ENCODE assay signal across 12 mouse cellular contexts in the genomic region with DNA sequence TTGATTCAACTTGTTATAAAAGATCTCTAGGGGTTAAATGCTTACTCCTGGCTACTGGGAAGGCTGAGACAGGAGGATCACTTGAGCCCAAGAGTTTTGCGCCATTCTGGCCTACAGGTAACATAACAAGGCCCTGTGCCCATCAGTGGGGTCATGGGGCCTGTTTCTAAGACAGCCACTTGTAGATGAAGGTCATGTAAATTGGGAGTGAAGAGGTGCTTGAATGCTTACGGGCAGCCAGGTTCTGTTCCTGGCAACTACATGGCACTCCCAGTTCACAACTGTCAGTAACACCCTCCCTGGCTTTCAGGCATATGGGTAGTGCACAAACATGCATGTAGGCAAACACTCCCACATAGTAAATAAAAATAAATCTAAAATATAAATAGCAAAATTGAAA. TPM values are rescaled to one million over a fixed set of nuclear protein-coding genes. Genes with fewer than 3 reads are reported as not detected.
DNase-seq lines count a peak whose midpoint lies in the region; ATAC-seq and TF ChIP-seq lines count a peak whose summit lies in the region.
"Had no signal": no experiment of that assay in that cellular context is flagged by ENCODE, and none has a peak within 500 bp of the region (broad histone marks: within the 10 kb centered on the region; RNA-seq: fewer than 3 reads in every experiment).

No protein-coding gene starts in this region.

- H3K27me3 ChIP-seq in kidney, postnatal 0 days (ENCODE audit: insufficient read depth, low read length) = no peaks in the 10 kb centered on the region
- peaks cover 18% of the 10 kb centered on the region for H3K27me3 ChIP-seq in E14TG2a.4 (ENCODE audit: insufficient read depth, low read length)
- H3K27me3 ChIP-seq in intestine, postnatal 0 days (replicated peaks; ENCODE audit: control insufficient read depth, insufficient read depth, low read length) = no peaks in the 10 kb centered on the region

- DNase-seq in gastrocnemius, adult 2 months = no peak
- no peak for DNase-seq in gastrocnemius, postnatal 10 days
- no peak for DNase-seq in kidney, postnatal 0 days (ENCODE audit: low spot score)
- DNase-seq in kidney, postnatal 36 days = no peak
- no peak for DNase-seq in adrenal gland, postnatal 10 days
- DNase-seq: kidney, postnatal 14 days; right cerebral cortex, postnatal 14 days had no signal

- intact Hi-C loops in gastrocnemius, adult 2 months (cut with DNase I) = no loop called here

- peaks cover 26% of the 10 kb centered on the region for H3K36me3 ChIP-seq in kidney, postnatal 0 days (ENCODE audit: insufficient read depth, low read length)
- H3K36me3 ChIP-seq in E14TG2a.4 (ENCODE audit: insufficient read depth, low read length) = peaks cover 47% of the 10 kb centered on the region
- H3K36me3 ChIP-seq in intestine, postnatal 0 days (ENCODE audit: control insufficient read depth, insufficient read depth) = peaks cover 40% of the 10 kb centered on the region

- 90% methylated on average over 2 of the region's 2 CpGs for WGBS in kidney, postnatal 0 days
- 64% methylated on average over 2 of the region's 2 CpGs for WGBS in intestine, postnatal 0 days

- no peaks in the 10 kb centered on the region for H3K9me3 ChIP-seq in kidney, postnatal 0 days (replicated peaks; ENCODE audit: low read length)
- H3K9me3 ChIP-seq in E14TG2a.4 (ENCODE audit: low read length) = no peaks in the 10 kb centered on the region
- no peaks in the 10 kb centered on the region for H3K9me3 ChIP-seq in intestine, postnatal 0 days (ENCODE audit: control insufficient read depth)

- TF ChIP-seq CTCF in gastrocnemius, adult 2 months (IDR thresholded peaks at IDR 0.05) = no peak
- no peak for TF ChIP-seq CTCF in kidney, postnatal 0 days (IDR thresholded peaks at IDR 0.05; ENCODE audit: low read depth)
- no peak for TF ChIP-seq CTCF in E14TG2a.4 (conservative IDR thresholded peaks at IDR 0.05; ENCODE audit: low read length)
- TF ChIP-seq CTCF in intestine, postnatal 0 days (IDR thresholded peaks at IDR 0.05; ENCODE audit: low read depth) = no peak

- no peak for ATAC-seq in kidney, postnatal 0 days (replicated peaks; ENCODE audit: low FRiP score, low read depth)
- ATAC-seq in intestine, postnatal 0 days = no peak
- no peak for ATAC-seq in activated CD4-positive, CD25-positive, alpha-beta regulatory T cell, adult 4 months

- no peak overlapping the region for H3K9ac ChIP-seq in kidney, postnatal 0 days (ENCODE audit: low read depth, low read length)
- H3K9ac ChIP-seq in intestine, postnatal 0 days (ENCODE audit: low read depth, low read length) = no peak overlapping the region

- peak overlapping the region; percentile 88 for H3K4me3 ChIP-seq in gastrocnemius, adult 2 months
- no peak overlapping the region for H3K4me3 ChIP-seq in kidney, postnatal 0 days (replicated peaks; ENCODE audit: low read depth, low read length)
- peak overlapping the region; percentile 90 for H3K4me3 ChIP-seq in E14TG2a.4 (replicated peaks; ENCODE audit: low read length)
- peak overlapping the region; percentile 60; the same call in 1 of the 2 replicates for H3K4me3 ChIP-seq in intestine, postnatal 0 days (ENCODE audit: low read depth, low read length)

- peaks cover 5% of the 10 kb centered on the region for H3K4me1 ChIP-seq in kidney, postnatal 0 days (replicated peaks; ENCODE audit: insufficient read depth, low read length)
- peaks cover 36% of the 10 kb centered on the region for H3K4me1 ChIP-seq in E14TG2a.4 (replicated peaks; ENCODE audit: low read depth, low read length)
- H3K4me1 ChIP-seq in intestine, postnatal 0 days (replicated peaks; ENCODE audit: control insufficient read depth, insufficient read depth, low read length) = peaks cover 7% of the 10 kb centered on the region; the same call in 1 of the 2 replicates

- H3K4me2 ChIP-seq in kidney, postnatal 0 days (ENCODE audit: low read length) = peak overlapping the region; percentile 97; the same call in 1 of the 2 replicates
- peak overlapping the region; percentile 82 for H3K4me2 ChIP-seq in intestine, postnatal 0 days (replicated peaks; ENCODE audit: low read depth)

- H3K27ac ChIP-seq in gastrocnemius, adult 2 months = peak overlapping the region; percentile 89
- no peak overlapping the region for H3K27ac ChIP-seq in kidney, postnatal 0 days
- H3K27ac ChIP-seq in intestine, postnatal 0 days (ENCODE audit: low read depth, low read length) = peak overlapping the region; percentile 94; the same call in 1 of the 2 replicates

RNA-seq across cellular contexts. Expression of a gene that starts 5.5 kb away (rescaled TPM):
- total RNA-seq in gastrocnemius, adult 2 months (2021) = 1 to 10 TPM; 2.0 to 2.9 TPM
- 10 to 100 TPM in 1 of 2 experiments, 1 to 10 TPM in 1; 8.5 to 15.3 TPM for total RNA-seq in gastrocnemius, postnatal 10 days (2021)
- 47.4 and 52.2 TPM in 2 replicates for polyA plus RNA-seq in kidney, postnatal 0 days (2015; fragmentation: Nextera tagmentation; extraction: Ambion mirVana)
- 535 and 618 TPM in 2 replicates for polyA plus RNA-seq in intestine, postnatal 0 days (2015; fragmentation: Nextera tagmentation; extraction: Ambion mirVana)
- under 1 TPM in 1 of 2 experiments, not detected in 1; 0.50 TPM for polyA plus RNA-seq in activated CD4-positive, CD25-positive, alpha-beta regulatory T cell, adult 4 months (2017; shearing (Covaris generic))
- 1 to 10 TPM; 2.8 to 5.1 TPM for total RNA-seq in adrenal gland, postnatal 10 days (2021)
- total RNA-seq: megakaryocyte-erythroid progenitor cell, adult 5-6 weeks had no signal

RNA-seq across cellular contexts. Expression of a gene that starts 9.2 kb away (rescaled TPM):
- 10 to 100 TPM; 76.5 to 83.6 TPM for total RNA-seq in gastrocnemius, adult 2 months (2021)
- total RNA-seq in gastrocnemius, postnatal 10 days (2021) = 10 to 100 TPM; 76.8 to 83.0 TPM
- 103 and 117 TPM in 2 replicates for polyA plus RNA-seq in kidney, postnatal 0 days (2015; fragmentation: Nextera tagmentation; extraction: Ambion mirVana)
- 150 and 161 TPM in 2 replicates for polyA plus RNA-seq in intestine, postnatal 0 days (2015; fragmentation: Nextera tagmentation; extraction: Ambion mirVana)
- 10 to 100 TPM; 60.4 to 71.0 TPM for polyA plus RNA-seq in activated CD4-positive, CD25-positive, alpha-beta regulatory T cell, adult 4 months (2017; shearing (Covaris generic))
- total RNA-seq in adrenal gland, postnatal 10 days (2021) = 100 to 1,000 TPM; 110 to 118 TPM

RNA-seq across cellular contexts. Expression of a gene that starts 17.5 kb away (rescaled TPM):
- total RNA-seq in gastrocnemius, adult 2 months (2021) = under 1 TPM in 1 of 2 experiments, not detected in 1; 0.28 TPM
- under 1 TPM; 0.09 to 0.28 TPM for total RNA-seq in gastrocnemius, postnatal 10 days (2021)
- polyA plus RNA-seq in kidney, postnatal 0 days (2015; fragmentation: Nextera tagmentation; extraction: Ambion mirVana) = 2.2 and 2.3 TPM in 2 replicates
- polyA plus RNA-seq in intestine, postnatal 0 days (2015; fragmentation: Nextera tagmentation; extraction: Ambion mirVana) = 1.8 and 2.3 TPM in 2 replicates
- polyA plus RNA-seq in activated CD4-positive, CD25-positive, alpha-beta regulatory T cell, adult 4 months (2017; shearing (Covaris generic)) = not detected
- under 1 TPM; 0.39 to 0.99 TPM for total RNA-seq in adrenal gland, postnatal 10 days (2021)
- total RNA-seq: megakaryocyte-erythroid progenitor cell, adult 5-6 weeks had no signal
- polyA plus RNA-seq: neural tube, embryonic 14.5 days had no signal

RNA-seq across cellular contexts. Expression of a gene that starts 29.7 kb away (rescaled TPM):
- total RNA-seq in gastrocnemius, adult 2 months (2021) = 10 to 100 TPM; 29.2 to 30.8 TPM
- 10 to 100 TPM; 27.9 TPM for total RNA-seq in gastrocnemius, postnatal 10 days (2021)
- polyA plus RNA-seq in kidney, postnatal 0 days (2015; fragmentation: Nextera tagmentation; extraction: Ambion mirVana) = 68.9 and 70.6 TPM in 2 replicates
- 89.6 and 97.9 TPM in 2 replicates for polyA plus RNA-seq in intestine, postnatal 0 days (2015; fragmentation: Nextera tagmentation; extraction: Ambion mirVana)
- polyA plus RNA-seq in activated CD4-positive, CD25-positive, alpha-beta regulatory T cell, adult 4 months (2017; shearing (Covaris generic)) = 10 to 100 TPM; 11.9 to 20.6 TPM
- 10 to 100 TPM; 64.3 to 89.4 TPM for total RNA-seq in adrenal gland, postnatal 10 days (2021)

RNA-seq across cellular contexts. Expression of a gene that starts 37.7 kb away (rescaled TPM):
- 1 to 10 TPM; 2.7 to 7.7 TPM for total RNA-seq in gastrocnemius, adult 2 months (2021)
- 10 to 100 TPM; 42.2 to 60.5 TPM for total RNA-seq in gastrocnemius, postnatal 10 days (2021)
- 204 and 226 TPM in 2 replicates for polyA plus RNA-seq in kidney, postnatal 0 days (2015; fragmentation: Nextera tagmentation; extraction: Ambion mirVana)
- polyA plus RNA-seq in intestine, postnatal 0 days (2015; fragmentation: Nextera tagmentation; extraction: Ambion mirVana) = 63.2 and 63.7 TPM in 2 replicates
- polyA plus RNA-seq in activated CD4-positive, CD25-positive, alpha-beta regulatory T cell, adult 4 months (2017; shearing (Covaris generic)) = under 1 TPM; 0.33 to 0.42 TPM
- 10 to 100 TPM; 60.0 to 63.4 TPM for total RNA-seq in adrenal gland, postnatal 10 days (2021)
